Mouse (Mus musculus): ENCODE results near the gene Rbms3. TPM values are rescaled to one million over a fixed set of nuclear protein-coding genes. Genes with fewer than 3 reads are reported as not detected.

The Rbms3 gene
- polyA plus RNA-seq, 1 experiment from 2014 or later = 18.9 TPM

DNA sequence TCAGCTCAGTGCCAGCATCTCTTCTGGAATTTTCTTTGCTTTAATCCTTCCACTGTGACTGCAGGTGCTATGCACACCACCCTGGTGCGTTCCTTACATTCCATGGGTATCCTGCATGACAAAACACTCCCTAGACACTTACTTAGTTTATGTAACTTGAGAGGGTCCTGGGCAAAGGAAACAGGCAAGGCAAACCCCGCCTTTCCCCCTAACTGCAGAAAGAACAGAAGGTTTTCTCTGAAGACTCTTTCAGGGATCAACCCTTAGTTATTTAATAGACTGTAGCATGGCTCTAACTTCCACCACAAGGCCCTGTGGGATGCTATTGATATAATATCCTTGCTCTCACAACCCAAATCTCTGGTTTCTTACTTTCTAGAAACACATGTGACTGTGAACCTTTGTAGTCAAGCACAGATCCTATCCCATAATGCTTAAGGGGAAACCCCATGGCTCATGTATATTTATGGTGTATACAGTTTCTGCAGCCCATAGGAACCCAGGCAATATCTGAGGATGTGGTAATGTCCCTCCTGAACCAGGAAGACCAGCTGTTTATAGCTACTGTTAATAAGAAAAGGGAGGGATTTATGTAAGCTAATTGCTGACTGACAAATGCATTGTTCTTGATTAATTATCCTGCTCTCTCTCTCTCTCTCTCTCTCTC is 557.1 kb downstream of the Rbms3 start:
- no peaks in the 10 kb centered on the region for H3K27me3 ChIP-seq
- no peaks in the 10 kb centered on the region for H3K9me3 ChIP-seq
- no peak overlapping the region for H3K4me2 ChIP-seq (replicated peaks)
- no peaks in the 10 kb centered on the region for H3K36me3 ChIP-seq
- WGBS = 48% methylated on average over 2 of the region's 2 CpGs
- H3K4me3 ChIP-seq = no peak overlapping the region
- ATAC-seq (replicated peaks) = no peak
- H3K27ac ChIP-seq (replicated peaks) = no peak overlapping the region
- H3K4me1 ChIP-seq = 0 out of 2 replicates have a peak, but pooled peaks cover 2% of the 10 kb centered on the region
- no peak overlapping the region for H3K9ac ChIP-seq (replicated peaks)

DNA sequence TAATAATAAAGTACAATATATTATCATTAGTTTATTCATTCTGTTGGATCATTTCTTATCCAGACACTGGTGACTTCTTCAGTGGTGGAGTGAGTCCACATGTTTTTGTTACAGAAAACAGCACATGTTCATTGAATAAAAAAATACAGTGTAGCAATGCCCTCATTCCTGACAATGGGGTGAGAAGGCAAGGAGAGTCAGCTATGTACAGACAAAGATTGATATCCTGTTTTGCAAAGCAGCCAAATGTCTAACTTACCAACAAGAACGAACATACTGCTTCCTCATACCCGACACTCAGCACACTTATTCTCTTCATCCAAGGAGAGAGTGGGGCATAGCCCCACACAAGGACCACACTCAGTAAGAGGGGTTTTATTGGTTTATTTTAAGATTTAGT is 559.1 kb downstream of the Rbms3 start:
- no peak for ATAC-seq (replicated peaks)
- Histone ChIP-seq H3K9me3 (no peaks in the 10 kb centered on the region), H3K27me3 (no peaks in the 10 kb centered on the region), H3K27ac (replicated peaks) (no peak overlapping the region), H3K9ac (replicated peaks) (no peak overlapping the region), H3K4me3 (no peak overlapping the region), H3K4me2 (replicated peaks) (no peak overlapping the region), H3K4me1 (0 out of 2 replicates have a peak, but pooled peaks cover 2% of the 10 kb centered on the region), H3K36me3 (no peaks in the 10 kb centered on the region)
- 95% methylated on average over 2 of the region's 2 CpGs for WGBS

DNA sequence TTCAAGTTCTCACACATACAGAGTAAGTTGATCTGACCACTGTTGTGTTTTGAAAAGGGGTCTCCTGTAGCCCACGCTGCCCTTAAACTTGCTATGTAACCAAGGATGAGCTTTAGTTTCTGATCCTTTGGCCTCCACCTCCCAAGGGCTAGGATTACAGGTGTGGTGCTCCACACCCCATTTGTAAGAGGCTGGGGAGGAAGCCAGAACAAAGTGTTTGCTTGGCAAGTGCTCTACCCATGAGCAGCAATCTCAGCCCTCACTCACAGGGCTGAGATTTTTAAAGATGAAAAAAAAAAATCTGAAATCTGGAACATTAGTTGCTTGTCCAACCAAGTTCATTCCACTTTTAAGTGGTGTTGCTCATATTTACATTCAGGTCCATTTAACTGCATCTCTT is 560.5 kb downstream of the Rbms3 start:
- ATAC-seq (replicated peaks) = no peak
- Histone ChIP-seq H3K4me3 (no peak overlapping the region), H3K27me3 (no peaks in the 10 kb centered on the region), H3K36me3 (no peaks in the 10 kb centered on the region), H3K4me1 (0 out of 2 replicates have a peak, but pooled peaks cover 2% of the 10 kb centered on the region), H3K4me2 (replicated peaks) (no peak overlapping the region), H3K27ac (replicated peaks) (no peak overlapping the region), H3K9ac (replicated peaks) (no peak overlapping the region), H3K9me3 (no peaks in the 10 kb centered on the region)
- WGBS = 98% methylated on average over 1 of the region's 1 CpGs

DNA sequence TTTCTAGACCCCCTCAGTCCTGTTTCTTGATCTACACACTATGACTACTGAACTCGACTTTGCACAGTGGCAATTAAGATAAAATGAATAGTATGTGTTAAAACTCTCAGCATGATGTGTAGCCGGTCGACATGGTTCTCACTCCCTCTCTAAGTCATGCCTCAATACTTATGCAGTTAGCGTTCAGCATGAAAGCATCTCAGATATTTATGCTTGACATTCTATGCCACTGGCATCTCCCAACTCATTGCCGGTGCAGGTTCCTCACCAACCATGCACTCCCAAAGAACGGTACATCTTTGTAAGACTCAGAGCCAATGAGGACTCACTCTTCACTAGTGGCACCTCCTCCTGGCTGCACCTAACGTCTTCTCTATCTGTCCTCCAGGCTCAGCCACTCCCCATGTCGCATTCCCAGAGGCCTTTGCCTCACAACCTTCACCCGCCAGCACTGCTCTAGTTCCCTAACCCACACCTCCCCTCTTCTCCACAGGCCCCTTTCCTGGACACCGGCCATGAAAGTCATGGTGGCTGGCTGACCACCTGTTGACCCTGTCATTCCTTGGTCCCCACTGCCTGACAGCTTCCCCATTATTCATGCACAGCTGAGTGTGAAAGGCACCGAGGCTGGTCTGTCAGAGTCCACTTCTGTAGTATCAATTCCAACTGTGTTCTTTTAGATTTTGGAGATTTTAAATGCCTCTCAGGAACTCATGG is 561.9 kb downstream of the Rbms3 start:
- H3K36me3 ChIP-seq = no peaks in the 10 kb centered on the region
- H3K4me1 ChIP-seq = no peaks in the 10 kb centered on the region
- no peaks in the 10 kb centered on the region for H3K27me3 ChIP-seq
- H3K4me3 ChIP-seq = no peak overlapping the region
- H3K27ac ChIP-seq (replicated peaks) = no peak overlapping the region
- H3K4me2 ChIP-seq (replicated peaks) = no peak overlapping the region
- no peak overlapping the region for H3K9ac ChIP-seq (replicated peaks)
- WGBS = 87% methylated on average over 11 of the region's 11 CpGs
- no peaks in the 10 kb centered on the region for H3K9me3 ChIP-seq
- no peak for ATAC-seq (replicated peaks)

DNA sequence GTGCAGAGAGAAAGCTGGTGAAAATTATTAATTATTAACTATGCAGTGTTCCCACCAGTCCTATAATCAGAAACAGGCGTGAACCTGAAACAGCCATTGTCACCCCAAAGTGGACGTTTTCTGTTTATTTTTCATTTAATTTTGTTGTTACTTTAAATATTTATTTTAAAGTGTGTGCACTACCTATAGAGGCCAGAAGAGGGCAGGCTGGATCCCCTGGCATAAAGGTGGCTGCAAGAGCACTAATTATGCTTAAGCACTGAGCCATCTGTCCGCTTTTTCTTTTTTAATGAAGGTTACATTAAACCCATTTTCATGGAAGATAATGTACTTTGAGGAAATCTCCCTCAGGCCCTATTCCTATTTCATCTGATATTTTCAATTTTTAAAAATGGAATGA is 563.2 kb downstream of the Rbms3 start:
- H3K36me3 ChIP-seq = no peaks in the 10 kb centered on the region

DNA sequence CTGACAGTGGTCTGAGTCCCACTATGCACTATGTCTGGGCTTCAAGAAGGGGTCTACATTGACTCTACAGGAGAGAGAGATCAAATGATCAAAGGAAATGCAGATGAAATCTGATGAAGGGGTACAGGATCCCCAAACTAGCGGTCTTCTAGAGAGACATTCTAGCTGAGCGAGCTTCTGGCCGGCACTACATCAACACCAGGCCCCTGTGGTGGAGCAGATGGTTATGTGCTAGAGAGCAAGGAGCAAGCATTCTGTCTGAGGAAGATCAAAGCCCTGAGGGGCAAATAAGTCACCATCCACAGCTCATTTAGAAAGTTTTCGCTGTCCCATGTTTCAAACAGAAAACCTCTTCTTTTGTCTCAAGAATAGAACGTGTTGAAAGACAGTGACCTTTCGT is 564.1 kb downstream of the Rbms3 start:
- no peaks in the 10 kb centered on the region for H3K27me3 ChIP-seq
- no peak for ATAC-seq (replicated peaks)
- no peaks in the 10 kb centered on the region for H3K36me3 ChIP-seq
- H3K4me2 ChIP-seq (replicated peaks) = no peak overlapping the region
- no peak overlapping the region for H3K27ac ChIP-seq (replicated peaks)
- no peak overlapping the region for H3K9ac ChIP-seq (replicated peaks)
- no peaks in the 10 kb centered on the region for H3K4me1 ChIP-seq
- no peaks in the 10 kb centered on the region for H3K9me3 ChIP-seq
- WGBS = 95% methylated on average over 6 of the region's 6 CpGs
- H3K4me3 ChIP-seq = no peak overlapping the region

More for the DNA sequence above, 563.2 kb downstream of the Rbms3 start:
- Histone ChIP-seq H3K4me2 (replicated peaks) (no peak overlapping the region), H3K27ac (replicated peaks) (no peak overlapping the region), H3K9me3 (no peaks in the 10 kb centered on the region), H3K4me1 (no peaks in the 10 kb centered on the region), H3K27me3 (no peaks in the 10 kb centered on the region), H3K9ac (replicated peaks) (no peak overlapping the region), H3K4me3 (no peak overlapping the region)
- ATAC-seq (replicated peaks) = no peak
- 87% methylated on average over 3 of the region's 3 CpGs for WGBS

DNA sequence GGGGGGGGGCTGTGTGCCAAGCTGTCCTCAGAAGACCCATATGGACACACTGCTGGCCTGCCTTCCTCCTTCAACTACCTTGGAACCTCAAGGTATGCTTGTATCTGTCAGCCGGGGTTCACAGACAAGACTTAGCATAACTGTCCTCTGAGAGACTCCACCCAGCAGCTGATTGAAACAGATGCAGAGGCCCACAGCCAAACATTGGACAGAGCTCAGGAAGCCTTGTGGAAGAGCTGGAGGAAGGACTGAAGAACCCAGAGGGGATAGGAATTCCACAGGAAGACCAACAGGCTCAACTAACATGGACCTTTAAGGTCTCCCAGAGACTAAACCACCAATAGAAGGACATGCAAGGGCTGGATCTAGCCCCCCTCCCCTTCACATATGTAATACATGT is 570.1 kb downstream of the Rbms3 start:
- WGBS = 100% methylated on average over 1 of the region's 1 CpGs
- H3K27me3 ChIP-seq = no peaks in the 10 kb centered on the region

DNA sequence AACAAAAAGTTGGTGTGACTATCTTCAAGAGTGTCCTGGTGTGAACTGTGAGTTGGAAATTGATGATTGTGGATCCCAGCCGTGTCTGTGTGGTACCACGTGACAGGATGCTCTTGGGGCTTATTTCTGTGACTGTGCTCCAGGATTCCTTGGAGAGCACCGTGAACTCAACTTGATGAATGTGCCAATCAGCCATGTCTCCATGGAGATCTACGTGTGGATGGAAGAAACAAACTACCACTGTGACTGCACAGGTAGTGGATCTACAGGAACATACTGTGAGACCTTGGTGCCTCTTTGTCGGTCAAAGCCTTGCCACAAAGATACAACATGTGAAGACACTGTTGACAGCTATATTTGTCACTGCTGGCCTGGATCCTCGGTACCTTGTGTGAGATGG is 570.6 kb downstream of the Rbms3 start:
- H3K9ac ChIP-seq (replicated peaks) = no peak overlapping the region
- 86% methylated on average over 6 of the region's 6 CpGs for WGBS
- no peaks in the 10 kb centered on the region for H3K36me3 ChIP-seq
- H3K4me2 ChIP-seq (replicated peaks) = no peak overlapping the region
- no peak overlapping the region for H3K27ac ChIP-seq (replicated peaks)
- H3K27me3 ChIP-seq = no peaks in the 10 kb centered on the region
- H3K4me3 ChIP-seq = no peak overlapping the region
- H3K4me1 ChIP-seq = no peaks in the 10 kb centered on the region
- ATAC-seq (replicated peaks) = no peak
- H3K9me3 ChIP-seq = no peaks in the 10 kb centered on the region

More for the DNA sequence above, 570.1 kb downstream of the Rbms3 start:
- no peak overlapping the region for H3K27ac ChIP-seq (replicated peaks)
- no peak overlapping the region for H3K4me3 ChIP-seq
- H3K4me1 ChIP-seq = no peaks in the 10 kb centered on the region
- ATAC-seq (replicated peaks) = no peak
- no peak overlapping the region for H3K9ac ChIP-seq (replicated peaks)
- no peaks in the 10 kb centered on the region for H3K9me3 ChIP-seq
- no peak overlapping the region for H3K4me2 ChIP-seq (replicated peaks)
- H3K36me3 ChIP-seq = no peaks in the 10 kb centered on the region

DNA sequence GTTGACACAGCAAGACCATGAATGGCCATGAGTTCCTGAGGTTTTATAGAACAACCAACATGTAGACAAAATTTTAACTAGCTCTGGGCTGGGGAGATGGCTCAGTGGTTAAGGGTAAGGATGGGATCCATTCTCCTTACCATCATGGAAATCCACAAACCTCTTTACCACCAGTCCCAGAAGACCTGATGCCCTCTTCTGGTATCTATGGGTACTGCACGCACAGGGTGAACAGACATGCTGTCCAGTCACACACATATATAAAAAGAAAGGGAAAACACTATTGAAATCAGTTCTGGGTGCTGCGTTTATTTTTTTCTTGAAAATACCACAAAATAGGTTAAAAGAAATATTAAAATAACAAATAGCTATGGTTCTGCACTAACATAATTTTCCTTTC is 577.8 kb downstream of the Rbms3 start:
- Histone ChIP-seq H3K4me3 (no peak overlapping the region), H3K27me3 (no peaks in the 10 kb centered on the region), H3K27ac (replicated peaks) (no peak overlapping the region), H3K36me3 (no peaks in the 10 kb centered on the region), H3K4me2 (replicated peaks) (no peak overlapping the region), H3K9ac (replicated peaks) (no peak overlapping the region), H3K4me1 (no peaks in the 10 kb centered on the region), H3K9me3 (peaks cover 3% of the 10 kb centered on the region; the same call in 1 of the 2 replicates)
- WGBS = 96% methylated on average over 2 of the region's 2 CpGs
- ATAC-seq (replicated peaks) = no peak

DNA sequence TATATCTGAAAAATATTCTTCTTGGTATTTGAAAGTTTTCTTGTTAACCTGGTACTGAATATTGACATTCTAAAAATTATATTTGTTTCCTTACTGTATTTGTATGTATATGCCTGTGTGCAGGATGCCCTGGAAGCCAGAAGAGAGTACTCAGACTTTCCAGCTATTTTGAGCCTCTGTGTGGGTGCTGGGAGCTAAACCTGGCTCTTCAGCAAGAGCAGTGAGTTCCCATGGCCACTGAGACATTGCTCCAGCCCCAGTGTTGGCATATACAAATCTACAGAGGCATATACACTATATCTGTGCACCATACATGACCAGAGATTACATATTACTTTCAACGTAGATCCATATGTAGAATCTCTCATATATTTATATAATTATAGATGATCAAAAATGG is 581.1 kb downstream of the Rbms3 start:
- 93% methylated on average over 1 of the region's 1 CpGs for WGBS
- no peak overlapping the region for H3K27ac ChIP-seq (replicated peaks)
- no peak for ATAC-seq (replicated peaks)
- H3K4me1 ChIP-seq = no peaks in the 10 kb centered on the region
- peaks cover 3% of the 10 kb centered on the region; the same call in 1 of the 2 replicates for H3K9me3 ChIP-seq
- H3K9ac ChIP-seq (replicated peaks) = no peak overlapping the region
- no peaks in the 10 kb centered on the region for H3K27me3 ChIP-seq
- no peak overlapping the region for H3K4me2 ChIP-seq (replicated peaks)
- no peak overlapping the region for H3K4me3 ChIP-seq
- H3K36me3 ChIP-seq = no peaks in the 10 kb centered on the region

DNA sequence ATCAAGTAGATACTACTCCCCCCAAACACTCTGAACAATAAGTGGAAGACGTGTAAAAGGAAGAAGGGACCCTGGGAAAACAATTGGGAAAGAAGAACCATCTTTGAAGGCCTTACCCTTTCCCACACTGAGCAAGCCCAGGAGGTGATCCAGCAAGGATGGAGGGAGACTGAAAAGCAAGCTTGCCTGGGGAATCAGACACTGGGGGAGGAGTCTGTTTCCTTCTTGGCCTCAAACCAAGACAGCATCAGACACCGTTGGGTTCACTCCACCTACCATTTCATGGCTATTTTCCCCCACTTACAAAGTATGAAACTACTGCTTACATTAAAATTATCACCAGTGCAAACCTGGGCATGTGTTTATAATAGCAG is 587.7 kb downstream of the Rbms3 start:
- WGBS = 64% methylated on average over 2 of the region's 2 CpGs

DNA sequence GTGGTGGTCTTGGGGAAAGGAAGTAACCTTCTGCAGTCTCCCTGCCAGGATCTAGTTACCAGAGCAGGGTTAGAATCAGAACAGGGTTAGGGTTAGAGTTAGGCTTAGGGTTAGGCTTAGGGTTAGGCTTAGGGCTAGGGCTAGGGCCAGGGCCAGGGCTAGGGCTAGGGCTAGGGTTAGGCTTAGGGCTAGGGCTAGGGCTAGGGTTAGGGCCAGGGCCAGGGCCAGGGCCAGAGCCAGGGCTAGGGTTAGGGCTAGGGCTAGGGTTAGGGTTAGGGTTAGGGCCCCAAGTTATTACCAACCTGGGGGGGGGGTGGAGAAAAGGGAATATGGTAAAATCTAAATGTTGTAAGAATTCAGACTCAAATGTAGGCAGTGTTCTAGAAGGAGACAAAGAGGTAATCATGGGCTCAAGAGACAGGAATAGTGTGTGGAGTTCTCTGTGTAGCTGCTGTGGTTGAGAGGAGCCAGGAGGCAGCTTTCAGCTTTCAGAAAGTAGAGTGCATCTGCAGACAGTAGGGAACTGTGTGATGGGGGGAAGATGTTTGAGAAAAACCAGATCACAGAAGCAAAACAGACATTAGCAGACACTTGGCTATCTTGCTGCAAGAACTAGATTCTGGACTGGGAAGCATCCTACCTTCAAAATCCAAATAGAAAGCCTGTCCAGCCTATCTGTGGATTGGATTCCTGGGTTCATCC is 588.3 kb downstream of the Rbms3 start:
- Histone ChIP-seq H3K4me2 (replicated peaks) (no peak overlapping the region), H3K4me3 (no peak overlapping the region), H3K4me1 (peaks cover 7% of the 10 kb centered on the region), H3K36me3 (no peaks in the 10 kb centered on the region), H3K9me3 (no peaks in the 10 kb centered on the region), H3K27me3 (no peaks in the 10 kb centered on the region), H3K27ac (replicated peaks) (no peak overlapping the region), H3K9ac (replicated peaks) (no peak overlapping the region)
- no peak for ATAC-seq (replicated peaks)

More for the DNA sequence above, 587.7 kb downstream of the Rbms3 start:
- Histone ChIP-seq H3K36me3 (no peaks in the 10 kb centered on the region), H3K27ac (replicated peaks) (no peak overlapping the region), H3K4me3 (no peak overlapping the region), H3K4me2 (replicated peaks) (no peak overlapping the region), H3K9ac (replicated peaks) (no peak overlapping the region), H3K27me3 (no peaks in the 10 kb centered on the region), H3K4me1 (peaks cover 7% of the 10 kb centered on the region), H3K9me3 (no peaks in the 10 kb centered on the region)
- no peak for ATAC-seq (replicated peaks)

Measured in forebrain, embryonic 15.5 days (tissue).